Mouse (Mus musculus) olfactory bulb, adult 2 months (tissue): Measurements from ENCODE around the gene Dleu7.

Source experiments
- CTCF ChIP-seq: fragments of 200-500 bp; IDR thresholded peaks from 2 replicates; pipeline ENCODE4 v1.5.1; 2012; ENCODE audit warnings: low read depth, mild to moderate bottlenecking, low read length, moderate library complexity; ENCODE audit not compliant: insufficient read depth
- POLR2A ChIP-seq: fragments of 200-500 bp; IDR thresholded peaks from 2 replicates; pipeline ENCODE4 v1.6.1; 2012; ENCODE audit warnings: mild to moderate bottlenecking, low read depth, low read length, moderate library complexity; ENCODE audit not compliant: insufficient read depth

- TF ChIP-seq CTCF = no peak
- no peak for TF ChIP-seq POLR2A
Measured at GRCm38 (mm10) chr14:62298808-62299207, 6.0 kb upstream of the Dleu7 start.
